Mouse (Mus musculus) heart, postnatal 0 days (tissue): ENCODE measurements at regions not wholly inside any gene's neighbourhood (a gene's known extent, or its start where the extent isn't known, plus 50 kb on each side); places are given as distances from the start of the nearest gene placed in this dataset.
"Not testable (repeated sequence)": the region's sequence is repeated elsewhere in the genome, so short reads cannot be mapped to it uniquely, and the experiment has no call there.

ENCODE experiments used
- ATAC-seq: fragments of 200-750 bp; cut with Nextera tagmentation; 2 replicates; pipeline ENCODE4 v1.8.0; 2017; ENCODE audit warnings: low read depth, moderate number of reproducible peaks, moderate library complexity; ENCODE audit not compliant: insufficient read depth
- DNase-seq: peaks from one replicate; pipeline ENCODE4 v3.0.0-alpha.2; 2016; ENCODE audit warnings: low spot score
- H3K27ac ChIP-seq: fragments of 300-500 bp; sonication (generic); 2 replicates; pipeline ENCODE4 v1.5.1; 2014; ENCODE audit warnings: low read depth, mild to moderate bottlenecking
- H3K27me3 ChIP-seq: fragments of 300-500 bp; sonication (generic); 2 replicates; pipeline ENCODE4 v1.6.1; 2014; ENCODE audit warnings: low read length, mixed read lengths; ENCODE audit not compliant: control insufficient read depth, insufficient read depth
- H3K36me3 ChIP-seq: fragments of 300-500 bp; sonication (generic); replicated peaks from 2 replicates; pipeline ENCODE4 v1.6.1; 2014; ENCODE audit warnings: low read length, mixed read lengths; ENCODE audit not compliant: control insufficient read depth, insufficient read depth
- H3K4me1 ChIP-seq: fragments of 300-500 bp; sonication (generic); 2 replicates; pipeline ENCODE4 v1.6.1; 2014; ENCODE audit warnings: antibody characterized with exemption; ENCODE audit not compliant: control insufficient read depth, insufficient read depth
- H3K4me2 ChIP-seq: fragments of 300-500 bp; sonication (generic); 2 replicates; pipeline ENCODE4 v1.6.1; 2014; ENCODE audit warnings: low read depth, mild to moderate bottlenecking, low read length, moderate library complexity
- H3K4me3 ChIP-seq: fragments of 300-500 bp; sonication (generic); 2 replicates; pipeline ENCODE4 v1.5.1; 2014; ENCODE audit warnings: low read depth, low read length
- H3K9ac ChIP-seq: fragments of 300-500 bp; sonication (generic); replicated peaks from 2 replicates; pipeline ENCODE4 v1.6.1; 2014; ENCODE audit warnings: low read depth, low read length, mixed read lengths
- H3K9me3 ChIP-seq: fragments of 300-500 bp; sonication (generic); replicated peaks from 2 replicates; pipeline ENCODE4 v1.6.1; 2016; ENCODE audit warnings: low read length; ENCODE audit not compliant: control insufficient read depth
- CTCF ChIP-seq: IDR thresholded peaks from 2 replicates; pipeline ENCODE4 v1.5.1; 2016; ENCODE audit warnings: antibody characterized with exemption, control low read depth, low read depth
- EP300 ChIP-seq: IDR thresholded peaks from 2 replicates; pipeline ENCODE4 v1.6.1; 2016; ENCODE audit warnings: antibody characterized with exemption, low read depth
- WGBS: fragments of 180-500 bp; shearing (Covaris S2); extraction: QIAGEN DNeasy Blood & Tissue Kit; methylation state at CpG from one replicate; pipeline ENCODE4 v1.1.7; 2014; 5-methylcytosine and 5-hydroxymethylcytosine counted together

GRCm38 (mm10) chr9:86104664-86105063 is 262.5 kb downstream of the Tpbg start:
- ATAC-seq (no peak), DNase-seq (no peak)
- 79% methylated on average over 3 of the region's 3 CpGs for WGBS
- no peak overlapping the region for H3K4me2 ChIP-seq
- H3K4me1 ChIP-seq: no peaks in the 10 kb centered on the region
- H3K9ac ChIP-seq: no peak overlapping the region
- no peak overlapping the region for H3K4me3 ChIP-seq
- H3K36me3 ChIP-seq: no peaks in the 10 kb centered on the region
- TF ChIP-seq EP300: no peak
- TF ChIP-seq CTCF: no peak
- H3K27me3 ChIP-seq: no peaks in the 10 kb centered on the region
- no peak overlapping the region for H3K27ac ChIP-seq
- no peaks in the 10 kb centered on the region for H3K9me3 ChIP-seq

GRCm38 (mm10) chr9:86105851-86106250 is 263.7 kb downstream of the Tpbg start:
- TF ChIP-seq CTCF (no peak), EP300 (no peak)
- H3K4me2 ChIP-seq: no peak overlapping the region
- no peak overlapping the region for H3K9ac ChIP-seq
- no peak overlapping the region for H3K27ac ChIP-seq
- ATAC-seq (no peak), DNase-seq (no peak)
- no peaks in the 10 kb centered on the region for H3K4me1 ChIP-seq
- 74% methylated on average over 3 of the region's 3 CpGs for WGBS
- no peak overlapping the region for H3K4me3 ChIP-seq
- H3K27me3 ChIP-seq: no peaks in the 10 kb centered on the region
- H3K36me3 ChIP-seq: no peaks in the 10 kb centered on the region
- no peaks in the 10 kb centered on the region for H3K9me3 ChIP-seq

DNA sequence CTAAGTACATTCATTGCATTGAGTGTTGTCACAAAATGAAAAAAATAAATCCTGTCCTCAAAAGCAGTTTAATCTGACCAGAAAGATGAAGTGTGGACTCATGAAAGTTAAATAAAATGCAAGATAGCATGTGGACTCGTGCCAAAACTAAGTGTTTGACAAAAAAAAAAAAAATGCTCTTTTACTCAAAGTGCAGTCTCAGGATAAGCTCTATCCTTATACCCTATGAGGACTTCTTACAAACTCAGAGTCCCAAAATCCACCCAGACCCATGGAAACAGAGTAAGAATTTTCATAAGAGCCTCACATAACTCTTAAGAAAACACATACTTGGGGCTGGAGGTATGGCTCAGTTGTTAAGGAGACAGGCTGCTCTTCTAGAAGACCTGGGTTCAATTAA is 267.7 kb downstream of the Tpbg start:
- H3K9ac ChIP-seq: no peak overlapping the region
- H3K4me2 ChIP-seq: no peak overlapping the region
- no peaks in the 10 kb centered on the region for H3K27me3 ChIP-seq
- H3K36me3 ChIP-seq: no peaks in the 10 kb centered on the region
- TF ChIP-seq CTCF (no peak), EP300 (no peak)
- DNase-seq (no peak), ATAC-seq (no peak)
- H3K27ac ChIP-seq: no peak overlapping the region
- H3K9me3 ChIP-seq: no peaks in the 10 kb centered on the region
- no peak overlapping the region for H3K4me3 ChIP-seq
- H3K4me1 ChIP-seq: no peaks in the 10 kb centered on the region
- WGBS: 43% methylated on average over 1 of the region's 1 CpGs

- H3K27me3 ChIP-seq: no peaks in the 10 kb centered on the region
- H3K4me2 ChIP-seq: no peak overlapping the region
- no peaks in the 10 kb centered on the region for H3K9me3 ChIP-seq
- no peak overlapping the region for H3K4me3 ChIP-seq
- DNase-seq (no peak), ATAC-seq (no peak)
- WGBS: 87% methylated on average over 3 of the region's 3 CpGs
- H3K27ac ChIP-seq: no peak overlapping the region
- TF ChIP-seq CTCF: no peak
- no peak for TF ChIP-seq EP300
- no peaks in the 10 kb centered on the region for H3K36me3 ChIP-seq
- H3K9ac ChIP-seq: no peak overlapping the region
- H3K4me1 ChIP-seq: no peaks in the 10 kb centered on the region
These were observed 277.2 kb downstream of the Tpbg start for GRCm38 (mm10) chr9:86119370-86119769.

- H3K27ac ChIP-seq, ATAC-seq, H3K9ac ChIP-seq, H3K4me3 ChIP-seq, H3K9me3 ChIP-seq, H3K4me1 ChIP-seq, H3K36me3 ChIP-seq, DNase-seq, H3K27me3 ChIP-seq, H3K4me2 ChIP-seq: not testable (repeated sequence)
- 42% methylated on average over 1 of the region's 1 CpGs for WGBS
These were observed 293.4 kb downstream of the Tpbg start for GRCm38 (mm10) chr9:86135617-86136016.

- ATAC-seq (no peak), DNase-seq (no peak)
- H3K4me2 ChIP-seq: no peak overlapping the region
- no peaks in the 10 kb centered on the region for H3K36me3 ChIP-seq
- no peak overlapping the region for H3K4me3 ChIP-seq
- H3K27ac ChIP-seq: no peak overlapping the region
- no peaks in the 10 kb centered on the region for H3K9me3 ChIP-seq
- H3K9ac ChIP-seq: no peak overlapping the region
- no peaks in the 10 kb centered on the region for H3K4me1 ChIP-seq
- WGBS: 87% methylated on average over 4 of the region's 4 CpGs
- TF ChIP-seq CTCF (no peak), EP300 (no peak)
- H3K27me3 ChIP-seq: no peaks in the 10 kb centered on the region
These were observed 303.7 kb downstream of the Tpbg start for GRCm38 (mm10) chr9:86145903-86146302.
